Mouse (Mus musculus) mesoderm, embryonic 11.5 days (tissue): Measurements from ENCODE around the gene Rabep2.

Source experiments
- DNase-seq: peaks from one replicate; pipeline ENCODE4 v3.0.0-alpha.2; 2012; ENCODE audit warnings: low read depth, low spot score

Rabep2 gene

GRCm38 (mm10) chr7:126494120-126494519 is 65.6 kb downstream of the Rabep2 start:
- no peak for DNase-seq

- DNase-seq = no peak
Measured at GRCm38 (mm10) chr7:126496475-126496874, 67.9 kb downstream of the Rabep2 start.

GRCm38 (mm10) chr7:126497966-126498365 is 69.4 kb downstream of the Rabep2 start:
- DNase-seq = no peak
